Mouse (Mus musculus): ENCODE data around the gene Adam22. TPM values are rescaled to one million over a fixed set of nuclear protein-coding genes. Genes with fewer than 3 reads are reported as not detected.
A peak's percentile ranks its signal among the peaks of the same experiment; 100 is the strongest.

The Adam22 gene
- polyA plus RNA-seq (2012; rRNA removed): 0.23 and 0.55 TPM in 2 replicates

GRCm38 (mm10) chr5:8367614-8368327 lies at the start of gene Adam22:
Gene Adam22, minus strand, starts transcription at chr5:8368160.
- WGBS: 1% methylated on average over 55 of the region's 55 CpGs
- H3K4me1 ChIP-seq (replicated peaks; ENCODE audit: control insufficient read depth, insufficient read depth, low read length): no peaks in the 10 kb centered on the region; the same call in 1 of the 2 replicates
- no peak for TF ChIP-seq CTCF (IDR thresholded peaks at IDR 0.05; ENCODE audit: borderline replicate concordance, control insufficient read depth, extremely low read depth, insufficient read depth, low read length, poor library complexity)
- TF ChIP-seq POLR2A (IDR thresholded peaks at IDR 0.05; ENCODE audit: control insufficient read depth, extremely low read depth, insufficient read depth, low read length, poor library complexity): no peak
- H3K27me3 ChIP-seq (ENCODE audit: control insufficient read depth, insufficient read depth, low read length): peaks cover 11% of the 10 kb centered on the region
- H3K27ac ChIP-seq (ENCODE audit: control insufficient read depth, insufficient read depth, low read length): no peak within 1 kb of the TSS
- no peak for DNase-seq
- peak within 1 kb of the TSS; percentile 27 for H3K4me3 ChIP-seq (ENCODE audit: control insufficient read depth, insufficient read depth, low read length)
- H3K36me3 ChIP-seq (ENCODE audit: control insufficient read depth, insufficient read depth, low read length): no peaks in the 10 kb centered on the region

- Histone ChIP-seq H3K4me3 (ENCODE audit: control insufficient read depth, insufficient read depth, low read length) (no peak overlapping the region), H3K36me3 (ENCODE audit: control insufficient read depth, insufficient read depth, low read length) (peaks cover 12% of the 10 kb centered on the region), H3K4me1 (replicated peaks; ENCODE audit: control insufficient read depth, insufficient read depth, low read length) (peaks cover 4% of the 10 kb centered on the region; the same call in 1 of the 2 replicates), H3K27me3 (ENCODE audit: control insufficient read depth, insufficient read depth, low read length) (no peaks in the 10 kb centered on the region), H3K27ac (ENCODE audit: control insufficient read depth, insufficient read depth, low read length) (no peak overlapping the region)
- TF ChIP-seq POLR2A (IDR thresholded peaks at IDR 0.05; ENCODE audit: control insufficient read depth, extremely low read depth, insufficient read depth, low read length, poor library complexity): no peak
- no peak for TF ChIP-seq CTCF (IDR thresholded peaks at IDR 0.05; ENCODE audit: borderline replicate concordance, control insufficient read depth, extremely low read depth, insufficient read depth, low read length, poor library complexity)
- 74% methylated on average over 1 of the region's 1 CpGs for WGBS
- DNase-seq: no peak
Measured at GRCm38 (mm10) chr5:8417443-8417842, 49.5 kb upstream of the Adam22 start.

GRCm38 (mm10) chr5:8416683-8417413 lies 48.9 kb upstream of the Adam22 start:
- H3K4me1 ChIP-seq (replicated peaks; ENCODE audit: control insufficient read depth, insufficient read depth, low read length): peaks cover 4% of the 10 kb centered on the region; the same call in 1 of the 2 replicates
- H3K27ac ChIP-seq (ENCODE audit: control insufficient read depth, insufficient read depth, low read length): no peak overlapping the region
- peaks cover 14% of the 10 kb centered on the region for H3K36me3 ChIP-seq (ENCODE audit: control insufficient read depth, insufficient read depth, low read length)
- no peaks in the 10 kb centered on the region for H3K27me3 ChIP-seq (ENCODE audit: control insufficient read depth, insufficient read depth, low read length)
- no peak overlapping the region for H3K4me3 ChIP-seq (ENCODE audit: control insufficient read depth, insufficient read depth, low read length)
- WGBS: 72% methylated on average over 3 of the region's 3 CpGs
- TF ChIP-seq CTCF (IDR thresholded peaks at IDR 0.05; ENCODE audit: borderline replicate concordance, control insufficient read depth, extremely low read depth, insufficient read depth, low read length, poor library complexity): no peak
- no peak for TF ChIP-seq POLR2A (IDR thresholded peaks at IDR 0.05; ENCODE audit: control insufficient read depth, extremely low read depth, insufficient read depth, low read length, poor library complexity)
- DNase-seq: no peak

GRCm38 (mm10) chr5:8408746-8409145 lies 40.8 kb upstream of the Adam22 start:
- H3K36me3 ChIP-seq (ENCODE audit: control insufficient read depth, insufficient read depth, low read length): peaks cover 48% of the 10 kb centered on the region
- no peak for TF ChIP-seq POLR2A (IDR thresholded peaks at IDR 0.05; ENCODE audit: control insufficient read depth, extremely low read depth, insufficient read depth, low read length, poor library complexity)
- no peak for TF ChIP-seq CTCF (IDR thresholded peaks at IDR 0.05; ENCODE audit: borderline replicate concordance, control insufficient read depth, extremely low read depth, insufficient read depth, low read length, poor library complexity)
- no peak overlapping the region for H3K27ac ChIP-seq (ENCODE audit: control insufficient read depth, insufficient read depth, low read length)
- H3K27me3 ChIP-seq (ENCODE audit: control insufficient read depth, insufficient read depth, low read length): no peaks in the 10 kb centered on the region
- WGBS: 89% methylated on average over 4 of the region's 4 CpGs
- H3K4me1 ChIP-seq (replicated peaks; ENCODE audit: control insufficient read depth, insufficient read depth, low read length): no peaks in the 10 kb centered on the region
- no peak for DNase-seq
- no peak overlapping the region for H3K4me3 ChIP-seq (ENCODE audit: control insufficient read depth, insufficient read depth, low read length)

- no peak overlapping the region for H3K4me3 ChIP-seq (ENCODE audit: control insufficient read depth, insufficient read depth, low read length)
- no peak for DNase-seq
- no peak overlapping the region for H3K27ac ChIP-seq (ENCODE audit: control insufficient read depth, insufficient read depth, low read length)
- H3K27me3 ChIP-seq (ENCODE audit: control insufficient read depth, insufficient read depth, low read length): no peaks in the 10 kb centered on the region
- 98% methylated on average over 13 of the region's 13 CpGs for WGBS
- no peaks in the 10 kb centered on the region for H3K4me1 ChIP-seq (replicated peaks; ENCODE audit: control insufficient read depth, insufficient read depth, low read length)
- peaks cover 43% of the 10 kb centered on the region for H3K36me3 ChIP-seq (ENCODE audit: control insufficient read depth, insufficient read depth, low read length)
- no peak for TF ChIP-seq POLR2A (IDR thresholded peaks at IDR 0.05; ENCODE audit: control insufficient read depth, extremely low read depth, insufficient read depth, low read length, poor library complexity)
- no peak for TF ChIP-seq CTCF (IDR thresholded peaks at IDR 0.05; ENCODE audit: borderline replicate concordance, control insufficient read depth, extremely low read depth, insufficient read depth, low read length, poor library complexity)
Measured at GRCm38 (mm10) chr5:8397587-8398249, 29.8 kb upstream of the Adam22 start.

GRCm38 (mm10) chr5:8393891-8394583 lies 26.1 kb upstream of the Adam22 start:
- 90% methylated on average over 1 of the region's 1 CpGs for WGBS
- Histone ChIP-seq H3K36me3 (ENCODE audit: control insufficient read depth, insufficient read depth, low read length) (peaks cover 20% of the 10 kb centered on the region), H3K27me3 (ENCODE audit: control insufficient read depth, insufficient read depth, low read length) (no peaks in the 10 kb centered on the region), H3K4me3 (ENCODE audit: control insufficient read depth, insufficient read depth, low read length) (no peak overlapping the region), H3K27ac (ENCODE audit: control insufficient read depth, insufficient read depth, low read length) (no peak overlapping the region), H3K4me1 (replicated peaks; ENCODE audit: control insufficient read depth, insufficient read depth, low read length) (no peaks in the 10 kb centered on the region)
- TF ChIP-seq CTCF (IDR thresholded peaks at IDR 0.05; ENCODE audit: borderline replicate concordance, control insufficient read depth, extremely low read depth, insufficient read depth, low read length, poor library complexity) (no peak), POLR2A (IDR thresholded peaks at IDR 0.05; ENCODE audit: control insufficient read depth, extremely low read depth, insufficient read depth, low read length, poor library complexity) (no peak)
- no peak for DNase-seq

Measured in thymus, adult 2 months (tissue).